ENCODE assay signal across 30 mouse cellular contexts in genomic region chr13:95945937-95946507, GRCm38 (mm10). TPM values are rescaled to one million over a fixed set of nuclear protein-coding genes. Genes with fewer than 3 reads are reported as not detected.
DNase-seq lines count a peak whose midpoint lies in the region; ATAC-seq and TF ChIP-seq lines count a peak whose summit lies in the region.
"Had no signal": no experiment of that assay in that cellular context is flagged by ENCODE, and none has a peak within 500 bp of the region (broad histone marks: within the 10 kb centered on the region; RNA-seq: fewer than 3 reads in every experiment).

No protein-coding gene starts in this region.

- peak; percentile 41 for ATAC-seq in common myeloid progenitor, adult 5-6 weeks (replicated peaks; ENCODE audit: low read depth, poor library complexity, severe bottlenecking)
- no peak for ATAC-seq in kidney, embryonic 14.5 days (ENCODE audit: low FRiP score, low TSS enrichment)
- ATAC-seq: CD4-positive, CD25-positive, alpha-beta regulatory T cell, adult 4 months; forebrain, embryonic 13.5 days; intestine, postnatal 0 days; midbrain, embryonic 16.5 days had no signal

- H3K27ac ChIP-seq in layer of hippocampus, adult 2 months, result peak overlapping the region; percentile 83
- no peak overlapping the region for H3K27ac ChIP-seq in kidney, embryonic 14.5 days (ENCODE audit: low read depth, low read length)
- H3K27ac ChIP-seq: forebrain, embryonic 13.5 days; hindbrain, embryonic 14.5 days; kidney, embryonic 15.5 days; limb, embryonic 10.5 days; limb, embryonic 15.5 days; liver, embryonic 13.5 days had no signal

- no peak overlapping the region for H3K4me2 ChIP-seq in kidney, embryonic 14.5 days (replicated peaks; ENCODE audit: low read depth, low read length)
- H3K4me2 ChIP-seq: forebrain, embryonic 13.5 days; heart, embryonic 12.5 days; hindbrain, embryonic 14.5 days; kidney, embryonic 15.5 days; limb, embryonic 15.5 days; liver, embryonic 13.5 days; midbrain, embryonic 11.5 days had no signal

- whole genome bisulfite sequencing in kidney, embryonic 14.5 days, result 63% methylated on average over 5 of the region's 5 CpGs

- no peak overlapping the region for H3K9ac ChIP-seq in kidney, embryonic 14.5 days (ENCODE audit: low read depth, low read length)
- H3K9ac ChIP-seq: forebrain, embryonic 13.5 days; heart, embryonic 12.5 days; hindbrain, embryonic 14.5 days; kidney, embryonic 15.5 days; limb, embryonic 15.5 days; liver, embryonic 13.5 days had no signal

- no peaks in the 10 kb centered on the region for H3K9me3 ChIP-seq in kidney, embryonic 14.5 days (ENCODE audit: control insufficient read depth, low read length)
- H3K9me3 ChIP-seq: forebrain, embryonic 13.5 days; G1E; heart, embryonic 12.5 days; kidney, embryonic 15.5 days; limb, embryonic 10.5 days; limb, embryonic 15.5 days; liver, embryonic 13.5 days had no signal

- TF ChIP-seq CTCF in layer of hippocampus, adult 2 months (conservative IDR thresholded peaks at IDR 0.05), result peak; percentile 44

- H3K27me3 ChIP-seq in kidney, embryonic 14.5 days (ENCODE audit: control insufficient read depth, insufficient read depth, low read length), result no peaks in the 10 kb centered on the region
- H3K27me3 ChIP-seq: forebrain, embryonic 13.5 days; heart, embryonic 12.5 days; kidney, embryonic 15.5 days; limb, embryonic 15.5 days; liver, embryonic 13.5 days had no signal

- no peak overlapping the region for H3K4me3 ChIP-seq in layer of hippocampus, adult 2 months
- no peak overlapping the region for H3K4me3 ChIP-seq in kidney, embryonic 14.5 days (ENCODE audit: low read length)
- H3K4me3 ChIP-seq: forebrain, embryonic 13.5 days; heart, embryonic 12.5 days; kidney, embryonic 15.5 days; limb, embryonic 10.5 days; limb, embryonic 15.5 days; liver, embryonic 13.5 days had no signal

- peak in 1 of 2 experiments; percentile 59 for DNase-seq in layer of hippocampus, adult 2 months (ENCODE audit: low spot score in 2 of 2)
- DNase-seq in layer of hippocampus, adult 9-10 months (ENCODE audit: low spot score), result no peak
- peak; percentile 17 for DNase-seq in thymus, postnatal 14 days
- no peak for DNase-seq in thymus, postnatal 25 days
- DNase-seq in lung, postnatal 36 days, result no peak
- DNase-seq: adrenal gland, postnatal 36 days; cerebellum, adult 8-10 months; cerebellum, postnatal 25 days; gastrocnemius, postnatal 14 days; heart, adult 18-20 months; heart, postnatal 4 days; liver, embryonic 13.5 days; lung, adult 2 months; lung, postnatal 10 days; retina, postnatal 1 day; right cerebral cortex, postnatal 14 days; thymus, postnatal 36 days had no signal

- H3K4me1 ChIP-seq in kidney, embryonic 14.5 days (ENCODE audit: control insufficient read depth, insufficient read depth, low read length), result no peaks in the 10 kb centered on the region
- H3K4me1 ChIP-seq: forebrain, embryonic 13.5 days had no signal

- no peaks in the 10 kb centered on the region for H3K36me3 ChIP-seq in kidney, embryonic 14.5 days (ENCODE audit: control insufficient read depth, insufficient read depth, low read length)
- H3K36me3 ChIP-seq: G1E; heart, embryonic 12.5 days; kidney, embryonic 15.5 days; limb, embryonic 10.5 days; limb, embryonic 15.5 days; liver, embryonic 13.5 days had no signal

RNA-seq across cellular contexts. Expression of gene Iqgap2, which starts 54.3 kb away (rescaled TPM):
- 10 to 100 TPM; 95.2 to 97.7 TPM for total RNA-seq in layer of hippocampus, adult 2 months (2021)
- total RNA-seq in common myeloid progenitor, adult 5-6 weeks (2017), result 185 and 209 TPM in 2 replicates
- polyA plus RNA-seq in kidney, embryonic 14.5 days (2014; fragmentation: Nextera tagmentation; extraction: Ambion mirVana), result 6.6 and 11.2 TPM in 2 replicates
